Mouse (Mus musculus) neural tube, embryonic 14.5 days (tissue): Measurements from ENCODE around the gene Secisbp2. TPM values are rescaled to one million over a fixed set of nuclear protein-coding genes. Genes with fewer than 3 reads are reported as not detected.

Source experiments
- ATAC-seq: fragments of 200-750 bp; cut with Nextera tagmentation; 2 replicates; pipeline ENCODE4 v1.8.0; 2017; ENCODE audit warnings: low read depth, mild to moderate bottlenecking, moderate TSS enrichment, moderate library complexity
- H3K27ac ChIP-seq: fragments of 300-500 bp; sonication (generic); 2 replicates; pipeline ENCODE4 v1.5.1; 2014; ENCODE audit warnings: low read depth, mild to moderate bottlenecking, control low read depth, low read length, moderate library complexity, mixed read lengths
- H3K27me3 ChIP-seq: fragments of 300-500 bp; sonication (generic); 2 replicates; pipeline ENCODE4 v1.6.1; 2014; ENCODE audit warnings: low read length; ENCODE audit not compliant: control insufficient read depth, insufficient read depth
- H3K36me3 ChIP-seq: fragments of 300-500 bp; sonication (generic); 2 replicates; pipeline ENCODE4 v1.6.1; 2014; ENCODE audit warnings: low read length, mixed read lengths; ENCODE audit not compliant: control insufficient read depth, insufficient read depth
- H3K4me1 ChIP-seq: fragments of 300-500 bp; sonication (generic); 2 replicates; pipeline ENCODE4 v1.6.1; 2014; ENCODE audit warnings: low read length; ENCODE audit not compliant: control insufficient read depth, insufficient read depth
- H3K4me2 ChIP-seq: fragments of 300-500 bp; sonication (generic); 2 replicates; pipeline ENCODE4 v1.6.1; 2014; ENCODE audit warnings: mild to moderate bottlenecking, low read depth, low read length, control low read depth
- H3K4me3 ChIP-seq: fragments of 300-500 bp; sonication (generic); 2 replicates; pipeline ENCODE4 v1.5.1; 2014; ENCODE audit warnings: low read depth, low read length, control low read depth, mixed read lengths
- H3K9ac ChIP-seq: fragments of 300-500 bp; sonication (generic); replicated peaks from 2 replicates; pipeline ENCODE4 v1.6.1; 2014; ENCODE audit warnings: low read depth, mild to moderate bottlenecking, control low read depth, low read length, mixed read lengths
- H3K9me3 ChIP-seq: fragments of 300-500 bp; sonication (generic); 2 replicates; pipeline ENCODE4 v1.6.1; 2016; ENCODE audit warnings: low read length; ENCODE audit not compliant: control insufficient read depth
- WGBS: fragments of 180-500 bp; shearing (Covaris S2); extraction: QIAGEN DNeasy Blood & Tissue Kit; methylation state at CpG from one replicate; pipeline ENCODE4 v1.1.7; 2014; 5-methylcytosine and 5-hydroxymethylcytosine counted together
- polyA plus RNA-seq: library from polyadenylated mRNA; unstranded; fragments of >200 nt; fragmentation: Nextera tagmentation; extraction: Ambion mirVana; gene quantifications from 2 replicates; pipeline ENCODE4 v1.2.1, GENCODE M21; 2014

The Secisbp2 gene
- polyA plus RNA-seq, 1 experiment from 2014 or later = 29.6 TPM

DNA sequence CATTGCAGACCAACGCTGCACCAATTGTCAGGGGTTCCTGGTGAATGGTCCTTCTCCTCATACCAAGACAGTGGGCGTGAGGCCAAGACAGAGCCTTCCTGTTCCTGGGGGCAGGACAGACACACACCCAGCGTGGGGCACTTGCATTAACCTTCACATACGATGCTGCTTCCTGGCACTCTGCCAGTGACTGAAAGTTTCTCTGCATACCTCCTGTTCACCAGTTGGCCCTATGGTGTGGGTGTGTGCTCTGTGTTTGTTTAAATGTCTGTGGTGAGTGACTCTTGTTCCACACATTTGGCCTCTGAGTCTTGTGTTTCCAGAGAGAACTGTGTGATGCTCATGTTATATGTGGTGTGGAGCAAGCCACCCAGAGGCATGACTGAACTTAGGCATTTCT lies 25.1 kb downstream of the Secisbp2 start:
- Histone ChIP-seq H3K4me3 (no peak overlapping the region), H3K27me3 (no peaks in the 10 kb centered on the region), H3K36me3 (peaks cover 71% of the 10 kb centered on the region), H3K4me1 (no peaks in the 10 kb centered on the region), H3K9ac (no peak overlapping the region), H3K27ac (no peak overlapping the region), H3K9me3 (no peaks in the 10 kb centered on the region), H3K4me2 (no peak overlapping the region)
- ATAC-seq = no peak
- 83% methylated on average over 4 of the region's 4 CpGs for WGBS

DNA sequence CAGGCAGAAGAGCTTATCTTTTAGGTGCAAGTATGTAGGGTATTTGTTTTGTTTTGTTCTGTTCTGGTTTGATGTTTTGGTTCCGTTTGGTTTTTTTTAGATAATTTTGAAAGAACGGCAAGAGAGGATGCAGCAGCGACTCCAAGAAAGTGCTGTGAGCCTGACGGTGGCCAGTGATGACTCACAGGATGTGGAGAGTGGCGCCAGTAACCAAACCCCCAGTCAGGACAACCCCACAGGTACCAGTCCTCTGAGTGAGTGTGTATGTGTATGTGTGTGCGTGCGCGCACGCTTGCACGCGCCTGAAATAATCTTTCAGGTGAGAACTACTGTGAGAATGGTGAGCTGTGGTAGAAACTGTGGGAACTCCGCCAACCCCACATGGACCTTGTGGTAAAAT lies 25.5 kb downstream of the Secisbp2 start:
- no peak for ATAC-seq
- Histone ChIP-seq H3K9me3 (no peaks in the 10 kb centered on the region), H3K27me3 (no peaks in the 10 kb centered on the region), H3K36me3 (peaks cover 73% of the 10 kb centered on the region), H3K27ac (no peak overlapping the region), H3K4me1 (no peaks in the 10 kb centered on the region), H3K4me2 (no peak overlapping the region), H3K9ac (no peak overlapping the region), H3K4me3 (no peak overlapping the region)
- WGBS = 97% methylated on average over 12 of the region's 12 CpGs

- Histone ChIP-seq H3K4me2 (no peak overlapping the region), H3K9me3 (no peaks in the 10 kb centered on the region), H3K27me3 (no peaks in the 10 kb centered on the region), H3K36me3 (peaks cover 80% of the 10 kb centered on the region), H3K4me1 (no peaks in the 10 kb centered on the region), H3K4me3 (no peak overlapping the region), H3K27ac (no peak overlapping the region), H3K9ac (no peak overlapping the region)
- ATAC-seq = no peak
- 93% methylated on average over 7 of the region's 7 CpGs for WGBS
Measured at GRCm38 (mm10) chr13:51677630-51678185, 26.2 kb downstream of the Secisbp2 start.

- WGBS = 95% methylated on average over 6 of the region's 6 CpGs
- Histone ChIP-seq H3K27me3 (no peaks in the 10 kb centered on the region), H3K4me2 (no peak overlapping the region), H3K4me1 (no peaks in the 10 kb centered on the region), H3K4me3 (no peak overlapping the region), H3K27ac (no peak overlapping the region), H3K36me3 (peaks cover 80% of the 10 kb centered on the region), H3K9ac (no peak overlapping the region), H3K9me3 (no peaks in the 10 kb centered on the region)
- no peak for ATAC-seq
Measured at GRCm38 (mm10) chr13:51678687-51679086, 27.2 kb downstream of the Secisbp2 start.

DNA sequence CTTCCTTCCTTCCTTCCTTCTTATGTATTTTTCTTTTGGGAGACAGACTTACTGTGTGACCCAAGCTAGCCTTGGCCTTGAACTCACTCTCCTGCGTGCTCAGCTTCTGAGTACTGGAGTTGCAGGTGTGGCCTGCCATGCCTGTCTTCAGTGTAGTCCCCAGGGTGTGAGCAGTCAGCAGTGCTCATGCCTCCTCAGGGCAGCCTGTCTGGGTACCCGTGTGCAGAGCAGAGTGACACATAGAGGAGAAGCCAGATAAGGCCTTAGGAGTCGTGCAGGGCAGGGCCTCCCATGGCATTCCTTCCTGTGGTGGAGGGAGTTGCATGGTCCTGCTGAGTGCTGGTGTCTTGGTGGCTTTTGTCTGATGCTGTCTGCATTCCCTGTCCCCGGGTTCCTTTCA lies 27.8 kb downstream of the Secisbp2 start:
- Histone ChIP-seq H3K36me3 (peaks cover 77% of the 10 kb centered on the region), H3K9me3 (no peaks in the 10 kb centered on the region), H3K4me3 (no peak overlapping the region), H3K9ac (no peak overlapping the region), H3K4me1 (no peaks in the 10 kb centered on the region), H3K4me2 (no peak overlapping the region), H3K27ac (no peak overlapping the region), H3K27me3 (no peaks in the 10 kb centered on the region)
- 92% methylated on average over 4 of the region's 4 CpGs for WGBS
- no peak for ATAC-seq

DNA sequence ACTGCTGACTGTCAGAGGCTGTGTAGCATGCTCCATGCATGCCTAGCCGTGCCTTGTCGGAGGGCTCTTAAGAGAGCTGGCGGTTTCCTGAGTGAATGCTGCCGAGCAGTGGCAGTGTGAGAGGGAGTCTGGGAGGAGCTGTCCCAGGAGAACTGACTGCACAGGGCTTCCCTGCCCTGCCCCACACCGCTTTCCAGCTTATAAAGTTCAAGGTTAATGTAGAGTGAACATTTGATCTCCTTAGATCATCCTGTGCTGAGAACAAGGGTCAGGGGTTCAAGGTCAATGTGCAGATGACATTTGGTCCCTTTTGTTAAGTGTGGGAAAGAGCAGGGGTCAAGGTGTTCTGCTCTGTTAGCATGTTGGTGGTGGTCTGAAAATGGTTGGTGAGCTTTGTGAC lies 29.6 kb downstream of the Secisbp2 start:
- Histone ChIP-seq H3K4me3 (no peak overlapping the region), H3K4me1 (no peaks in the 10 kb centered on the region), H3K9me3 (no peaks in the 10 kb centered on the region), H3K9ac (no peak overlapping the region), H3K27ac (no peak overlapping the region), H3K27me3 (no peaks in the 10 kb centered on the region), H3K4me2 (no peak overlapping the region), H3K36me3 (peaks cover 77% of the 10 kb centered on the region)
- no peak for ATAC-seq
- WGBS = 86% methylated on average over 5 of the region's 5 CpGs

- H3K9me3 ChIP-seq = no peaks in the 10 kb centered on the region
- H3K27ac ChIP-seq = no peak overlapping the region
- WGBS = 92% methylated on average over 8 of the region's 8 CpGs
- no peak overlapping the region for H3K4me2 ChIP-seq
- H3K9ac ChIP-seq = no peak overlapping the region
- H3K27me3 ChIP-seq = no peaks in the 10 kb centered on the region
- H3K4me1 ChIP-seq = no peaks in the 10 kb centered on the region
- peaks cover 71% of the 10 kb centered on the region for H3K36me3 ChIP-seq
- ATAC-seq = no peak
- no peak overlapping the region for H3K4me3 ChIP-seq
Measured at GRCm38 (mm10) chr13:51681634-51682033, 30.1 kb downstream of the Secisbp2 start.

- Histone ChIP-seq H3K27ac (no peak overlapping the region), H3K9me3 (no peaks in the 10 kb centered on the region), H3K4me3 (no peak overlapping the region), H3K36me3 (peaks cover 49% of the 10 kb centered on the region), H3K4me1 (no peaks in the 10 kb centered on the region), H3K4me2 (no peak overlapping the region), H3K27me3 (no peaks in the 10 kb centered on the region), H3K9ac (no peak overlapping the region)
- no peak for ATAC-seq
- WGBS = 91% methylated on average over 7 of the region's 7 CpGs
Measured at GRCm38 (mm10) chr13:51685290-51685966, 33.9 kb downstream of the Secisbp2 start.

GRCm38 (mm10) chr13:51686966-51687365 lies 35.5 kb downstream of the Secisbp2 start:
- Histone ChIP-seq H3K9ac (no peak overlapping the region), H3K9me3 (no peaks in the 10 kb centered on the region), H3K36me3 (peaks cover 35% of the 10 kb centered on the region), H3K4me1 (no peaks in the 10 kb centered on the region), H3K27me3 (no peaks in the 10 kb centered on the region), H3K4me3 (no peak overlapping the region), H3K27ac (no peak overlapping the region), H3K4me2 (no peak overlapping the region)
- WGBS = 98% methylated on average over 5 of the region's 5 CpGs
- no peak for ATAC-seq
